Mouse (Mus musculus) lung, postnatal 0 days (tissue): Measurements from ENCODE around the gene Gcnt2.

Experiments used
- CTCF ChIP-seq: IDR thresholded peaks from 2 replicates; pipeline ENCODE4 v1.5.1; 2016; ENCODE audit warnings: antibody characterized with exemption, mild to moderate bottlenecking
- EP300 ChIP-seq: IDR thresholded peaks from 2 replicates; pipeline ENCODE4 v1.6.1; 2016; ENCODE audit warnings: antibody characterized with exemption, mild to moderate bottlenecking, control low read depth

DNA sequence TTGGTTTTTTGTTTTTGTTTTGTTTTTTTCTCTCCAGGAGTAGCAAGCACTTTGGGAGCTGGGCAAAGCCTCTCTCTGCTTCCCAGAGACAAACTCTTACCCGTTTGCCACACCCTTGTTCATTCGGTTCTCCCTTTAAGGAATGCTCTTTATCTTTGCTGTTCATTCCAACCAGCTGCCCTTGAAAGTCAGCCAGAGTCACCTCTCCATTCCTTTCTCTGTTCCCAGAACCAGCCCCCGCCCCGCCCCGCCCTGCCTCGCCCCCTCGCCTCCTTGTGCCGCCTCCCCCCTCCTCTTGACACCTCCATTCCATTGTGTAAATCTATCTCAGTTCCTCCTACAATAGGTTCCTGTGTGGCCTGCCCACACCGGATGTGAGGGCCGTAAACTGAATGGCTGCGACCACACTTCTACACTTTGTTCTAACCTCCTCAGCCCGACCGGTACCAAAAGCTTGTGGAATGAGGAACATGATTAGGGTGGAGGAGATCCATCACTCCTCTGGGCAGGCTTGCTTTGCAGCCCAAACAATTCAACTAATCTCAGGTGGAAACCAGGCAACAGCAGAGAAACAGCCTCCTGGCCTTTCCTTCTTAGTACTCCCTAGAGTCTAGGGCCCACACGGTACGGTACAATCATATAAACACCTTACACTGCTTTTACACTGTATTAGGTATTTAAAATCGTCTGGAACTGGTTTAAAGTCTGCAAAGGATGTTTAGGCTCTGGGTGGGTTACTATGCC lies 9.5 kb downstream of the Gcnt2 start:
- no peak for TF ChIP-seq CTCF
- TF ChIP-seq EP300: 0 out of 2 replicates have a peak, but pooled peaks have one; percentile 52
